Mouse (Mus musculus) c-Kit-positive CD71-positive TER-119-negative erythroid progenitor cells, embryonic 14.5 days (primary cell): ENCODE measurements around the gene Kctd13.
"Not testable (repeated sequence)": the region's sequence is repeated elsewhere in the genome, so short reads cannot be mapped to it uniquely, and the experiment has no call there.

Experiments
- DNase-seq: peaks from one replicate; pipeline ENCODE4 v3.0.0-alpha.2; 2013; ENCODE audit warnings: low read depth

Kctd13 gene

GRCm38 (mm10) chr7:126928384-126929037, at the start of gene Kctd13:
Kctd13 (plus strand) TSS chr7:126928879.
- DNase-seq, result peak; percentile 82

GRCm38 (mm10) chr7:126881040-126881439, 47.6 kb upstream of the Kctd13 start:
- no peak for DNase-seq

GRCm38 (mm10) chr7:126883731-126884181, 44.9 kb upstream of the Kctd13 start:
- DNase-seq, result no peak

- DNase-seq, result peak; percentile 88
Observed at GRCm38 (mm10) chr7:126884286-126885164, 44.2 kb upstream of the Kctd13 start, which contains the start of gene Taok2. Taok2 (minus strand) TSS chr7:126884703.

- DNase-seq, result no peak
Observed at GRCm38 (mm10) chr7:126887281-126887680, 41.4 kb upstream of the Kctd13 start.

GRCm38 (mm10) chr7:126888852-126889251, 39.8 kb upstream of the Kctd13 start:
- no peak for DNase-seq

- DNase-seq, result no peak
Observed at GRCm38 (mm10) chr7:126896912-126897311, 31.8 kb upstream of the Kctd13 start.

GRCm38 (mm10) chr7:126897390-126898101, 31.1 kb upstream of the Kctd13 start:
- no peak for DNase-seq

GRCm38 (mm10) chr7:126898102-126898990, 30.3 kb upstream of the Kctd13 start:
- DNase-seq, result peak; percentile 85

GRCm38 (mm10) chr7:126899781-126900180, 28.9 kb upstream of the Kctd13 start:
- DNase-seq, result not testable (repeated sequence)

- no peak for DNase-seq
Observed at GRCm38 (mm10) chr7:126905590-126905989, 23.1 kb upstream of the Kctd13 start.

GRCm38 (mm10) chr7:126914844-126915243, 13.8 kb upstream of the Kctd13 start:
- DNase-seq, result no peak

GRCm38 (mm10) chr7:126918356-126918755, 10.3 kb upstream of the Kctd13 start:
- DNase-seq, result not testable (repeated sequence)

- no peak for DNase-seq
Observed at GRCm38 (mm10) chr7:126919973-126920372, 8.7 kb upstream of the Kctd13 start.

GRCm38 (mm10) chr7:126921563-126921962, 7.1 kb upstream of the Kctd13 start:
- DNase-seq, result no peak

GRCm38 (mm10) chr7:126922624-126923060, 6.0 kb upstream of the Kctd13 start, which contains the start of gene Tmem219:
Tmem219 (minus strand) TSS chr7:126922917.
- no peak for DNase-seq

- DNase-seq, result no peak
Observed at GRCm38 (mm10) chr7:126923999-126924398, 4.7 kb upstream of the Kctd13 start.

GRCm38 (mm10) chr7:126926299-126926698, 2.4 kb upstream of the Kctd13 start:
- peak; percentile 42 for DNase-seq

GRCm38 (mm10) chr7:126929046-126929445, 367 bp downstream of the Kctd13 start:
- DNase-seq, result no peak

- no peak for DNase-seq
Observed at GRCm38 (mm10) chr7:126932652-126933051, 4.0 kb downstream of the Kctd13 start.

- no peak for DNase-seq
Observed at GRCm38 (mm10) chr7:126941171-126941570, 12.5 kb downstream of the Kctd13 start.
